Mouse (Mus musculus): ENCODE data around the gene Krtap19-4.

Krtap19-4 gene

GRCm38 (mm10) chr16:88884989-88885388, at the start of gene Krtap19-4:
Krtap19-4 (minus strand) TSS chr16:88885089.
- CTCF ChIA-PET = no interaction called here

DNA sequence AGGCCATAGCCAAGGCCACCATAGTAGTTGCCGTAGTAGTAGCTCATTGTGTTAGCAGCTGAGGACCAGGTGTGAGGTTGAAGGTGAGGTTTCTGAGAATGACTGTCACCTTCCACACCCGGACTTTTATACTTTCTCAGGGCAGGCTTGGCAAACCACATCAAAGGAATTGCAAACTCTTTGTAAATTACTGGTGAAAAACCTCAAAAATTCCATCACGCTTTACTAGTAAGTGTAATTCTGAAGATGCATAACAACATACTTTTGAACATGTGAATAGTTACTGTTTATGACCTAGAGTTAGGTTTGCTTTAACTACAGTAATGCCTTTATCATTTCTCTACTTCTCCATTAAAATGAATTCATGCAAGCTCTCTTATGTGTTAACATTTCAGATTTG, 47.3 kb upstream of the Krtap19-4 start, which contains the start of gene Krtap19-9b:
Gene Krtap19-9b (minus strand): TSS at position 101 of the 400 bp plus-strand sequence.
- CTCF ChIA-PET = no interaction called here

- CTCF ChIA-PET = no interaction called here
Observed at GRCm38 (mm10) chr16:88896357-88896756, 11.5 kb upstream of the Krtap19-4 start, which contains the start of gene Krtap19-5. Krtap19-5 (minus strand) TSS chr16:88896457.

- CTCF ChIA-PET = no interaction called here
Observed at GRCm38 (mm10) chr16:88886870-88887269, 2.0 kb upstream of the Krtap19-4 start.

- CTCF ChIA-PET = interaction anchor here (0.8 kb wide), 1 partner anchor 25 kb away, joined by 6 read pairs; no protein-coding TSS in a partner anchor
Observed at GRCm38 (mm10) chr16:88877938-88878337, 7.0 kb downstream of the Krtap19-4 start, which contains the start of gene Krtap19-3. Krtap19-3 (minus strand) TSS chr16:88878038.

DNA sequence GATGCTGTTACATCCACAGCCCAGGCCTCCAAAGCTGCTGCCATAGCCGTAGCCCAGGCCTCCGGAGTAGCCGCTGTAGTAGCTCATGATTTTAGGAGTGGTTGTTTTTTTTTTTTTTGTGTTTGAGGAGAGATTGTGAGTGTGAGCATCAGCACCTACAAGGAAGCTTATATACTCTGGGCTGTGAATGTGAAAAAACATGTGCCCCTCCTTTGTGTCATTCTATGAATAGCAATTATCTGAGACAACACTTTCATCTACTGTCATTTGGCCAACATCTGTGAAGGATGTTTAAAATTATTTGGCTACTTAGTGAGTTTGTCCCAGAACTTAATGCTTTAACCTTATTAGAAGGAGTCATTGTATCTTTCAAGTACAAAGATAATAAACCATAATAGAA, 10.7 kb downstream of the Krtap19-4 start, which contains the start of gene Krtap19-2:
Gene Krtap19-2 (minus strand): TSS at position 101 of the 400 bp plus-strand sequence.
- CTCF ChIA-PET = no interaction called here

DNA sequence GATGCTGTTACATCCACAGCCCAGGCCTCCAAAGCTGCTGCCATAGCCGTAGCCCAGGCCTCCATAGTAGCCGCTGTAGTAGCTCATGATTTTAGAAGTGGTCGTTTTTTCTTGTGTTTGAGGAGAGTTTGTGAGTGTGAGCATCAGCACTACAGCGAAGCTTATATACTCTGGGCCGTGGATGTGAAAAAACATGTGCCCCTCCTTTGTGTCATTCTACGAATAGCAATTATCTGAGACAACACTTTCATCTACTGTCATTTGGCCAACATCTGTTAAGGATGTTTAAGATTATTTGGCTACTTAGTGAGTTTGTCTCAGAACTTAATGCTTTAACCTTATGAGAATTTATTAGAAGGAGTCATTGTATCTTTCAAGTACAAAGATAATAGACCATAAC, 15.6 kb downstream of the Krtap19-4 start, which contains the start of gene Krtap19-1:
Gene Krtap19-1 (minus strand): TSS at position 101 of the 400 bp plus-strand sequence.
- CTCF ChIA-PET = no interaction called here

DNA sequence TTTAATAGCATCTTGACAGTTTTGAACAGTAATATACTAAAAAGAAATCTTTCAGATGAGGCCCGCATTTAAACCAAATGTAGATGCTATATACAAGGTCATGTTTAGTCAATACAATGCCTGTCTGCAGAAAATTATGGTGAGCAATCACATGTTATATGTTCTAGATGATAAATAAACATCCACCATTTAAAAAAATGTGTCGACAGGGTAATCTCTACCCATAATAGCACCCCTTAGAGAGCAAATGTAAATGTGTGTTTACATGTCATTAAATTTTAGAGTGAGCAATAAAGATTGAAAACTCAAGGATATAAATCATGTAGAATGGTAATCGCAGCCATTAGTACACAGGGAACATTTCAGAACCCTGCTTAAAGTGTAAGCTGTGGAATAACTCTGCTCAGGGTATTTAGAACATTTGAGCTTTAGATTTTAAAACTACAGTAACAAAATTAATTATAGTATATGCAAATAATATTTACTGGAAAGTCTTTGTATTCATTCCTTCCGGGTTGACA, 19.9 kb downstream of the Krtap19-4 start:
- CTCF ChIA-PET = no interaction called here

- CTCF ChIA-PET = no interaction called here
Observed at GRCm38 (mm10) chr16:88851450-88851849, 33.4 kb downstream of the Krtap19-4 start.

DNA sequence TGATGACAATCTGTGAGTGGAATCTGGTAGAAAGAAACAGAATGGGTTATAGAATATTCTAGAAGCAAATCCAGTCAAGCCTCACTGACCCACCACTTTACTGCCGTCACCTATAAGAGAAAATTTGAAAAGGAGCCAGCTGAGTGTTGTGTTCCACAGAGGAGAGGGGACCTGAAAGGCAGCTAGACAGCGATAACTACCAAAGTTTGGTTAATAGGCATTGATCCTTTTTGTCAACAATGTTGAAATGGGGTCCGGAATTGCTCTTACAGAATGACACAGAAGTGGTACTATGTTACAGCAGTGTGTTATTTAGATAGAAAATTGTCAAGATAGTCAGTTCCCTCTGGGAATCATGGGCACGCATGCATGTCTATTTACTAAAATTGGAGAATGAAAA, 36.3 kb downstream of the Krtap19-4 start:
- CTCF ChIA-PET = interaction anchor here (0.6 kb wide), 1 partner anchor 19 kb away, joined by 3 read pairs; no protein-coding TSS in a partner anchor

DNA sequence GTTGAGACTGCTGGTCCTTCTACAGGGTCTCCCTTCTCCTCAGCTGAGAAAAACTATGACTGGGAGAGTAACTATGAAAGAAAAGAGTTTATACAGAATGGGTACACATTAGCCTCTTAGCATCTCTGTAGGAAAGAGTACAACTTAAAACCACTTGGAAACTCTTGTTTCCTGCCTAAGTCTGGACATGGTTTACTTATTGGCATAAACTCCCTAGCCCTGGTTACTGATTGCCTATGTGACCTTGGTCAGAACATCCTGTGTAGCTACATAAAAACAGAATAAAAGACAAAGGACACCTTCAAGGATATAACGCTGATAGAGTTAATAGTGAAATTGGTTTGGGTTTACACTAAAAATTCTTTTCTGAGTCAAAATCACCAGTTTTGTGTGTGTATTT, 37.5 kb downstream of the Krtap19-4 start:
- CTCF ChIA-PET = no interaction called here
